Mouse (Mus musculus): Measurements from ENCODE around the gene Il20ra. TPM values are rescaled to one million over a fixed set of nuclear protein-coding genes. Genes with fewer than 3 reads are reported as not detected.

Gene Il20ra
- total and polyA plus RNA-seq, 3 experiments = not detected

DNA sequence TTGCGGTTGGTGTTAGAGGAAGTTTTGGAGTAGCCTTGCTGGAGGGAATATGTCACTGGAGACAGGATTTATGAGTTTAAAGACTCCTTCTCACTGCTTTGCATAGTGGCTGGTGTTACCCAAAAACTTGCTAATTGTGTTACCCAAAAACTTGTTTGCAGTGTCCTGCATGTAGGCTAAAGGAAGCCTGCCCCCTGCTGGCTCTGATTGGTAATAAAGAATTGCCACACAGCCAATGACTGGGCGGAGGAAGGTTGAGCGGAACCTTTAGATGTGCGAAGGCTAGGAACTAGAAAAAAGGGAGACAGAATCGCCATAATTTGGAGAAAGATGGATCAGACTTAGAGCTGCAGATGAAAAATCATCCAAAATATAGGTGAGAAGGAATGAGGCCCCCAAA lies 69.0 kb downstream of the Il20ra start:
- H3K79me2 ChIP-seq (replicated peaks; ENCODE audit: control insufficient read depth, extremely low read depth, insufficient read depth, poor library complexity, severe bottlenecking) = no peaks in the 10 kb centered on the region
- no peak overlapping the region for H3K4me2 ChIP-seq (ENCODE audit: insufficient read depth, low read depth, poor library complexity, severe bottlenecking)
- H3K9ac ChIP-seq (ENCODE audit: insufficient read depth, low read depth) = no peak overlapping the region
- peak; percentile 41 for DNase-seq (ENCODE audit: extremely low read depth)
- no peaks in the 10 kb centered on the region for H3K4me1 ChIP-seq (ENCODE audit: control insufficient read depth in 1 of 2, insufficient read depth in 2 of 2)
- H3K27ac ChIP-seq (ENCODE audit: insufficient read depth, low read depth) = no peak overlapping the region
- dilution Hi-C loops (cut with MboI; ENCODE audit: extremely low pct_ligation_motif_present, extremely low pct_unique_long_range_greater_than_20kb, low sequenced_read_pairs) (no loop called here), in situ Hi-C loops (cut with MboI; ENCODE audit: low pct_ligation_motif_present, low pct_unique_long_range_greater_than_20kb, low sequenced_read_pairs) (no loop called here)
- no peaks in the 10 kb centered on the region for H3K27me3 ChIP-seq (replicated peaks)
- no peak overlapping the region for H3K4me3 ChIP-seq (replicated peaks in 1 of 3; ENCODE audit: low read depth in 2 of 3, low read length in 2 of 3, poor library complexity in 1 of 3)
- TF ChIP-seq IRF4 (IDR thresholded peaks at IDR 0.05; ENCODE audit: low read depth, low read length) = no peak
- TF ChIP-seq HCFC1 (IDR thresholded peaks at IDR 0.05; ENCODE audit: low read depth, low read length) = no peak
- no peak for TF ChIP-seq POLR2A (IDR thresholded peaks at IDR 0.05; ENCODE audit: low read depth, low read length)
- TF ChIP-seq ZNF384 (IDR thresholded peaks at IDR 0.05; ENCODE audit: low read depth, low read length) = no peak
- no peak for TF ChIP-seq E2F4 (IDR thresholded peaks at IDR 0.05; ENCODE audit: insufficient replicate concordance, low read depth, low read length)
- TF ChIP-seq JUND (conservative IDR thresholded peaks at IDR 0.05; ENCODE audit: low read depth, low read length) = no peak
- TF ChIP-seq MYC (IDR thresholded peaks at IDR 0.05; ENCODE audit: low read depth, low read length) = no peak
- peak; percentile 70 for TF ChIP-seq SMC3 (IDR thresholded peaks at IDR 0.05; ENCODE audit: low read depth, low read length)
- TF ChIP-seq ZC3H11A (IDR thresholded peaks at IDR 0.05; ENCODE audit: low read depth, low read length) = no peak; the same call in 1 of the 2 replicates
- peak; percentile 53 for TF ChIP-seq RAD21 (IDR thresholded peaks at IDR 0.05; ENCODE audit: low read depth, low read length)
- TF ChIP-seq TBP (conservative IDR thresholded peaks at IDR 0.05; ENCODE audit: low read depth, low read length) = no peak
- TF ChIP-seq USF2 (conservative IDR thresholded peaks at IDR 0.05; ENCODE audit: low read depth, low read length) = no peak
- TF ChIP-seq USF1 (IDR thresholded peaks at IDR 0.05; ENCODE audit: low read depth, low read length) = no peak
- TF ChIP-seq CTCF (conservative IDR thresholded peaks at IDR 0.05 in 1 of 2, IDR thresholded peaks at IDR 0.05 in 1 of 2; ENCODE audit: low read depth in 2 of 2, low read length in 2 of 2) = peak; percentile 36 to 67
- no peak for TF ChIP-seq PAX5 (IDR thresholded peaks at IDR 0.05; ENCODE audit: low read length)
- TF ChIP-seq MAZ (IDR thresholded peaks at IDR 0.05; ENCODE audit: low read depth, low read length) = no peak
- no peak for TF ChIP-seq CHD1 (IDR thresholded peaks at IDR 0.05; ENCODE audit: low read depth, low read length)
- H3K9me3 ChIP-seq (replicated peaks; ENCODE audit: low read length) = no peaks in the 10 kb centered on the region
- no peaks in the 10 kb centered on the region for H3K36me3 ChIP-seq (replicated peaks in 1 of 2; ENCODE audit: control insufficient read depth in 1 of 2, insufficient read depth in 1 of 2, low read length in 1 of 2)

GRCm38 (mm10) chr10:19794996-19795395 lies 82.6 kb downstream of the Il20ra start:
- dilution Hi-C loops (cut with MboI; ENCODE audit: extremely low pct_ligation_motif_present, extremely low pct_unique_long_range_greater_than_20kb, low sequenced_read_pairs) = no loop called here
- no peak overlapping the region for H3K4me2 ChIP-seq (ENCODE audit: insufficient read depth, low read depth, poor library complexity, severe bottlenecking)
- H3K27me3 ChIP-seq (replicated peaks) = no peaks in the 10 kb centered on the region
- in situ Hi-C loops (cut with MboI; ENCODE audit: low pct_ligation_motif_present, low pct_unique_long_range_greater_than_20kb, low sequenced_read_pairs) = no loop called here
- H3K9me3 ChIP-seq (replicated peaks; ENCODE audit: low read length) = peaks cover 2% of the 10 kb centered on the region
- H3K79me2 ChIP-seq (replicated peaks; ENCODE audit: control insufficient read depth, extremely low read depth, insufficient read depth, poor library complexity, severe bottlenecking) = no peaks in the 10 kb centered on the region
- no peak overlapping the region for H3K27ac ChIP-seq (ENCODE audit: insufficient read depth, low read depth)
- H3K9ac ChIP-seq (ENCODE audit: insufficient read depth, low read depth) = no peak overlapping the region
- no peak for TF ChIP-seq POLR2AphosphoS2 (IDR thresholded peaks at IDR 0.05; ENCODE audit: low read depth, low read length)
- no peak for TF ChIP-seq SIN3A (IDR thresholded peaks at IDR 0.05; ENCODE audit: low read length)
- no peak for TF ChIP-seq UBTF (IDR thresholded peaks at IDR 0.05; ENCODE audit: low read depth, low read length)
- TF ChIP-seq ETS1 (conservative IDR thresholded peaks at IDR 0.05; ENCODE audit: low read depth, low read length) = no peak
- TF ChIP-seq PAX5 (IDR thresholded peaks at IDR 0.05; ENCODE audit: low read length) = no peak
- TF ChIP-seq MEF2A (IDR thresholded peaks at IDR 0.05; ENCODE audit: borderline replicate concordance, low read depth, low read length) = no peak
- no peak for TF ChIP-seq BHLHE40 (IDR thresholded peaks at IDR 0.05; ENCODE audit: low read depth, low read length)
- TF ChIP-seq POLR2A (IDR thresholded peaks at IDR 0.05; ENCODE audit: low read depth, low read length) = no peak
- H3K4me3 ChIP-seq (replicated peaks in 1 of 3; ENCODE audit: low read depth in 2 of 3, low read length in 2 of 3, poor library complexity in 1 of 3) = no peak overlapping the region
- no peaks in the 10 kb centered on the region for H3K36me3 ChIP-seq (replicated peaks in 1 of 2; ENCODE audit: control insufficient read depth in 1 of 2, insufficient read depth in 1 of 2, low read length in 1 of 2)
- DNase-seq (ENCODE audit: extremely low read depth) = no peak
- H3K4me1 ChIP-seq (ENCODE audit: control insufficient read depth in 1 of 2, insufficient read depth in 2 of 2) = 0 out of 4 replicates have a peak, but pooled peaks cover 0 to 2% of the 10 kb centered on the region in 2 experiments

All from CH12.LX (cell line).